Mouse (Mus musculus): ENCODE results near the gene Nsmce4a. TPM values are rescaled to one million over a fixed set of nuclear protein-coding genes. Genes with fewer than 3 reads are reported as not detected.

Gene Nsmce4a
- polyA plus RNA-seq, 1 experiment from 2014 or later = 161 TPM

DNA sequence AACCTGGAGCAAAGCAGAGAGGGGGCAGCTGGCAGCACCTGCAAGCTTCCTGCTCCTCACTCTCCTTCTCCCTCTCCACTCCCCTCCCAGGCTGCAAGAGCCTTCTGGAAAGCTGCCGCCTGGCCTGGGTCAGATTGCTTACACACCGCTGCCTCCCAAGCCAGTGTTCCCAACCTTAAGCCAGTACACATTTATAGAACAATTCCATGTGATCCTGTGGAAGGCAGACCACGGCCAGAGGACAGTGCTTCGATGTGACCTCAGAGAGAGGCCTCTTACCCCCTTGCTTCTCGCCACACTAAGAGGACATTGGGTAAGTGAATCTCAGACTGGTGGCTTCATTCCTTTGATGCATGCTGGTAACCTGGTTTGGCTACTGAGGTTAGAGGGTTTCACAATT is 20.1 kb downstream of the Nsmce4a start:
- Histone ChIP-seq H3K9me3 (no peaks in the 10 kb centered on the region), H3K4me1 (peaks cover 16% of the 10 kb centered on the region; the same call in 1 of the 2 replicates), H3K27ac (peak overlapping the region; percentile 40; the same call in 1 of the 2 replicates), H3K27me3 (no peaks in the 10 kb centered on the region), H3K36me3 (no peaks in the 10 kb centered on the region), H3K9ac (0 out of 2 replicates have a peak overlapping the region, but pooled peaks have one; percentile 3), H3K4me2 (no peak overlapping the region), H3K4me3 (no peak overlapping the region)
- ATAC-seq (ENCODE audit: insufficient number of reproducible peaks, insufficient read depth, low FRiP score, low TSS enrichment, low read depth) = no peak
- 53% methylated on average over 5 of the region's 5 CpGs for WGBS

DNA sequence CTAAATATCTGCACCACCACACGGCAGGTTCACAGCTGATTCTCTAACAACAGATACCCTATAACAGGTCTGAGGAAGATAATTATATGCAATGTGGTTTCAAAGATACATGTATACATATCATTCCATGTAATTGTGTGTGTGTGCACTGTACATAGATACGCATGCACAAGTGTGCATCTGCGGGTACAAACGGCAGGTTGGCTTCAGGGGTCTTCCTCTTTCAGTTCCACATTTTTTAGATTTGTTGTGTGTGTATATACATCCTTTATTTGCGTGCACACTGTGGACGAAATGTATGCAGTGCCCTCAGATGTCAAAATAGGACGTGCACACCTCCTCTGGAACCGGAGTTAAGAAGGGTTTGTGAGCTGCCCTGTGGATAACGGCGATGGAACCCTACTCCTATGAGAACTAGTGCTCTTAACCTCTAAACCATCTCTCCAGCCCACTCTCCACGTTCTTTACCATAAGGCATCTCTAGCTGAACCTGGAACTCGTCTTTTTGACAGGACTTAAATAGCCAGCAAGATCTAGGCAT is 25.2 kb downstream of the Nsmce4a start:
- Histone ChIP-seq H3K9ac (no peak overlapping the region), H3K27ac (no peak overlapping the region)

DNA sequence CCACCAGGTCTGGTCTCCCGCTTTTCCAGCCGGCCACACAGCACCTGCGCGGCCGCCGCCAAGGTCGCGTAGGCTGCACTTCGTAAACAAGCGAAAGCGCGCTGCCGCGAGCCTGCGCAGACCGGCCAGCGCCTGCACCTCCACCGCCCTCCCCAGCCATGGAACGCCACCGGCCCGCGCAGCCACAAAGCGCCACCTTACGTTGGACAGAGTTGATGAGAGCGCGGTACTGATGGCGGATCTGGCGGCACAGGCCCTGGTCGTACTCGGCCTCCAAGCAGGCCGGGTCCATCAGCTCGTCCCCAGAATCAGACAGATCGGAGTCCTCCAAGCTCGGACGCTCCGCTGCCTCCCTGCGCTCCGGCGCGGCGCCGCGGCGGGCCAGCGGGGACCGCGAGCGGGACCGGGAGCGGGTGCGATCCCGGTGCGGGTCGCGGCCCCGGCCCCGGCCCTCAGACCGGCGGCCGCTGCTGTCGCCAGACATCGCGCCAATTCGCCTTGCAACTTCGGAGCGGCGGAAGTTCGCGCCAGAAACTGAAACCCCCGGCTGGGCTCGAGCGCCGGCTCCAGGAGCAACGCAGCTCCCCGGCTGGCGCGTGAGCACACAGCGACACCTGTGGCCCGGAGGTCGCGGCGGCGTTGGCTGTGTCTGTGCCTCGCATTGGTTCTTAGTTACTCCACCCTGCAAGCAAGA is 26.0 kb downstream of the Nsmce4a start:
- Histone ChIP-seq H3K36me3 (peaks cover 36% of the 10 kb centered on the region), H3K4me2 (peak overlapping the region; percentile 84), H3K27ac (peak overlapping the region; percentile 99), H3K9ac (peak overlapping the region; percentile 95), H3K9me3 (no peaks in the 10 kb centered on the region), H3K4me3 (peak overlapping the region; percentile 92), H3K4me1 (peaks cover 19% of the 10 kb centered on the region), H3K27me3 (no peaks in the 10 kb centered on the region)
- under 1% methylated on average over 77 of the region's 84 CpGs for WGBS
- ATAC-seq (ENCODE audit: insufficient number of reproducible peaks, insufficient read depth, low FRiP score, low TSS enrichment, low read depth) = peak; percentile 86

More for the DNA sequence above, 25.2 kb downstream of the Nsmce4a start:
- WGBS = 85% methylated on average over 12 of the region's 12 CpGs
- ATAC-seq (ENCODE audit: insufficient number of reproducible peaks, insufficient read depth, low FRiP score, low TSS enrichment, low read depth) = no peak
- Histone ChIP-seq H3K4me3 (peak overlapping the region; percentile 92), H3K27me3 (no peaks in the 10 kb centered on the region), H3K4me1 (peaks cover 22% of the 10 kb centered on the region), H3K9me3 (no peaks in the 10 kb centered on the region), H3K4me2 (peak overlapping the region; percentile 84; the same call in 1 of the 2 replicates), H3K36me3 (peaks cover 28% of the 10 kb centered on the region)

DNA sequence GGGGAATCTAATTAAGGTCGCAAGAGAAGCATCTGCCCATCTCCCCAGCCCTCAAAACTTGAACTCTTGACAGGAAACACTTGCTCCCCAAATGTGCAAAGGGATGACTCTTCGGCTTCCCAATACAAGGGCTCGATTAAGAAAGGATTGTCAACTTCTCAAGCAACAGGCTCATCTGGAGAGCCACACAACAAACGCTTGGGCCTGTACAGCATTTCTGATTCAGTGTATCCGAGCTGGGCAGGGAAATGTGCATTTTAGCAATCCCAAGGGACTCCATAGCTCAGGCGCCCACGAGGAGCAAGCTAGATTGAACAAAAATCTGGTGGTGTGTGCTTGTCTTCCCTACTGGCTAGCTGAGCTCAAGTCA is 26.5 kb downstream of the Nsmce4a start:
- Histone ChIP-seq H3K9ac (peak overlapping the region; percentile 95), H3K27ac (peak overlapping the region; percentile 99), H3K4me2 (peak overlapping the region; percentile 84), H3K4me3 (peak overlapping the region; percentile 92), H3K36me3 (peaks cover 41% of the 10 kb centered on the region), H3K27me3 (no peaks in the 10 kb centered on the region), H3K4me1 (peaks cover 19% of the 10 kb centered on the region), H3K9me3 (no peaks in the 10 kb centered on the region)
- ATAC-seq (ENCODE audit: insufficient number of reproducible peaks, insufficient read depth, low FRiP score, low TSS enrichment, low read depth) = no peak
- WGBS = 5% methylated on average over 7 of the region's 7 CpGs

DNA sequence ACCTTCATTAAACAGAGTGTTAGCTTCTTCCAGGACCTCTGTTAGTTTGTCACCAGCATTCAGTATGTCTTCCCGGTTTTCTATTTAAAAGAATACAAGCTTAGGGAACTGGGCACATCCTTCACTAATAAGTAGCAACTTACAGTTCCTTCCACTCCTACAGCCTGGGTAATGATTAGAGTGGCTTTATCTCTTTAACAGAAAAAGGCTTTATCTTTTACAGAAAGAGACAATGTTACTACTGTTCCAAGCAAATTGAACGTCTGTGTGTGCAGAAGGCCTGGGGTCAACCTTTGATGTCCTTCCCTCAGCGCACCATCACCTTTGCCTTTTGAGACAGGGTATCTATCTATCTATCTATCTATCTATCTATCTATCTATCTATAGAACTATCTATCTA is 27.0 kb downstream of the Nsmce4a start:
- Histone ChIP-seq H3K9ac (peak overlapping the region; percentile 95), H3K4me2 (peak overlapping the region; percentile 84), H3K27me3 (no peaks in the 10 kb centered on the region), H3K4me1 (peaks cover 19% of the 10 kb centered on the region), H3K27ac (peak overlapping the region; percentile 99; the same call in 1 of the 2 replicates), H3K9me3 (no peaks in the 10 kb centered on the region), H3K4me3 (peak overlapping the region; percentile 92), H3K36me3 (peaks cover 45% of the 10 kb centered on the region)
- no peak for ATAC-seq (ENCODE audit: insufficient number of reproducible peaks, insufficient read depth, low FRiP score, low TSS enrichment, low read depth)
- 46% methylated on average over 3 of the region's 3 CpGs for WGBS

DNA sequence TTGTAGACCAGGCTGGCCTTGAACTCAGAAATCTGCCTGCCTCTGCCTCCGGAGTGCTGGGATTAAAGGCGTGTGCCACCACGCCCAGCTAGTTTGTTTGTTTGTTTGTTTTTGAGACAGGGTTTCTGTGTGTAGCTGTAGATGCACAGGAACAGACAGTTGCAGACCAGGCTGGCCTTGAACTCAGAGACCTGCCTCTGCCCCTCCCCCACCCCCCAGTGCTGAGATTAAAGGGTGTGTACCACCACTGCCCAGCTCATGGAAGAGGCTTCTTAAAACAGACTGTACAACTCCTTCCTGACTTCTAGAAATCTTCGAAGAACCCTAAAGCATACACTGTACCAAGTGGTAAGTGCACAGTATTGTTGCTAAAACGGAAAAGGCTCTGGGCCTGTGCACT is 27.5 kb downstream of the Nsmce4a start:
- peak overlapping the region; percentile 92 for H3K4me3 ChIP-seq
- WGBS = 94% methylated on average over 5 of the region's 5 CpGs

DNA sequence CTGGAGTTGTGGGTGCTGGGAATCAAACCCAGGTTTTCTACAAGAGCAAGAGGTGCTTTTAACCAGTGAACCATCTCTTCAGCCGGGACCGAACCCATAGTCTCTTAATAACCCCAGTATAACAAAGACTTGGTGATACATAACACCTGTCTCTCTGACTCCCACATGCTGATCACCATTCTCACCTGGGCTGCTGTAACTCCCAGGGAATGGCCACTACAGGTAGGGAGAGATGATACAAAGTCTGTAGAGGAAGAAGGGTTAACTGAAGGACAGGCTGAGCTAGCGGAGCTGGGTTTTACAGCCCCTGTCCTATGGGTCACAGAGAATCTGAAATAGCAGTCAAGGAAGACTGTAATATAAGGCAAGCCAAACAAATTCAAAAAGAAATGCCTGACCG is 29.7 kb downstream of the Nsmce4a start:
- peaks cover 19% of the 10 kb centered on the region for H3K4me1 ChIP-seq
- no peaks in the 10 kb centered on the region for H3K9me3 ChIP-seq
- H3K27ac ChIP-seq = no peak overlapping the region
- no peaks in the 10 kb centered on the region for H3K27me3 ChIP-seq
- 97% methylated on average over 4 of the region's 4 CpGs for WGBS
- H3K9ac ChIP-seq = no peak overlapping the region
- no peak for ATAC-seq (ENCODE audit: insufficient number of reproducible peaks, insufficient read depth, low FRiP score, low TSS enrichment, low read depth)
- no peak overlapping the region for H3K4me3 ChIP-seq
- no peak overlapping the region for H3K4me2 ChIP-seq
- peaks cover 69% of the 10 kb centered on the region for H3K36me3 ChIP-seq

More for the DNA sequence above, 27.5 kb downstream of the Nsmce4a start:
- Histone ChIP-seq H3K36me3 (peaks cover 49% of the 10 kb centered on the region), H3K4me1 (peaks cover 19% of the 10 kb centered on the region), H3K9ac (peak overlapping the region; percentile 95; the same call in 1 of the 2 replicates), H3K27me3 (no peaks in the 10 kb centered on the region), H3K27ac (no peak overlapping the region), H3K9me3 (no peaks in the 10 kb centered on the region), H3K4me2 (peak overlapping the region; percentile 84)
- ATAC-seq (ENCODE audit: insufficient number of reproducible peaks, insufficient read depth, low FRiP score, low TSS enrichment, low read depth) = no peak

DNA sequence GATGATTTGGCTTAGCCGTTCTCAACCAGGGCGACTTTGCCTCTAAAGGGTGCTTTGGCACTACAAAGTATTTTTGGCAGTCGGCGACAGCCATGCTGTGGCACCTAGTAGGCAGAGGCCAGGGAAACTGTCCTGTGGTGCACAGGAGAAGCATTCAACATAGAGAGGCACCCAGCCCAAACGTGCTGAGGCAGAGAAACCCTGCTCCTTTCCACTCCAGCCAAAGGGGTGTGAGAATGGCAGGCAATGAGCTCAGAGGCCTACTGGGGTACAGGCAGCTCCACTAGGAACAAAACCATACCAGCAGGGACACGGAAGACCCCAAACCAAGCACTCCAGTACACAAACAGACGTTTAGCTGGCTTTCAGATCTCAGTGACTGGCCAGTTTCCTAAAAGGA is 32.7 kb downstream of the Nsmce4a start:
- peaks cover 92% of the 10 kb centered on the region for H3K36me3 ChIP-seq
- no peak overlapping the region for H3K4me3 ChIP-seq

DNA sequence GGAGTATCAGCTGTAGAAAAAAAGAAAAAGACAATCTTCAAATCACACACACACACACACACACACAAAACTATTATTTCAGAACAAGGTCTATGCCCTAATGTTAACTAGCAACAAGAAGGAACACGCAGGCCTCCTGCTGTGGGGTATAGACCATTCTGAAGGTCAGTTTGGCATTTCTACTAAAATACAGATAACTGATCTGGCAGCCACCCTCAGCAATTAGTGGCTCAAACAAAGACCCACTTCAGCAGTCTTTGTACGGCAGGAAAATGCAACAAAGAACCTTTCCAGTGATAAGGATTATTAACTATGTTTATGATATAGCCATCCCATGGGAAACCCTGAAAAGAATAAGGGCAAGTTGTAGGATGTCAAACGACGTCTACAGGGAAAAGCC is 35.9 kb downstream of the Nsmce4a start:
- Histone ChIP-seq H3K9ac (no peak overlapping the region), H3K27ac (no peak overlapping the region), H3K4me2 (no peak overlapping the region), H3K9me3 (no peaks in the 10 kb centered on the region), H3K27me3 (no peaks in the 10 kb centered on the region), H3K36me3 (peaks cover 84% of the 10 kb centered on the region), H3K4me3 (no peak overlapping the region), H3K4me1 (no peaks in the 10 kb centered on the region)
- no peak for ATAC-seq (ENCODE audit: insufficient number of reproducible peaks, insufficient read depth, low FRiP score, low TSS enrichment, low read depth)
- WGBS = 90% methylated on average over 4 of the region's 4 CpGs

More for the DNA sequence above, 32.7 kb downstream of the Nsmce4a start:
- peaks cover 4% of the 10 kb centered on the region; the same call in 1 of the 2 replicates for H3K4me1 ChIP-seq
- H3K9me3 ChIP-seq = no peaks in the 10 kb centered on the region
- no peak overlapping the region for H3K4me2 ChIP-seq
- H3K9ac ChIP-seq = no peak overlapping the region
- no peaks in the 10 kb centered on the region for H3K27me3 ChIP-seq
- no peak overlapping the region for H3K27ac ChIP-seq
- 90% methylated on average over 7 of the region's 7 CpGs for WGBS
- no peak for ATAC-seq (ENCODE audit: insufficient number of reproducible peaks, insufficient read depth, low FRiP score, low TSS enrichment, low read depth)

DNA sequence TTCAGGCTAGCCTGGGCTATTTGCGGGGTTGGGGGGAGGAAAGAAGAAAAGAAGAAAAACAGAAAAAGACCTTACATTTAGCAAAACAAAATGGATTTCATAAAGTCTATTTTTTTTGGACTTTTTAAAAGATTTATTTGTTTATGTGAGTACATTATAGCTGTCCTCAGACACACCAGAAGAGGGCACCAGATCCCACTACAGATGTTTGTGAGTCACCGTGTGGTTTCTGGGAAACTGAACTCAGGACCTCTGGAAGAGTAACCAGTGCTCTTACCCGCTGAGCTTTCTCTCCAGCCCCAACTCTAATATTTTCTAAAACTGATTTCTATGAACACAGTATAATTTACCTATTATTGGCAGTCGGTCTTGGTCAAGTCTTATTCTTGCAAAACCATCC is 37.7 kb downstream of the Nsmce4a start:
- H3K4me1 ChIP-seq = no peaks in the 10 kb centered on the region
- peaks cover 77% of the 10 kb centered on the region for H3K36me3 ChIP-seq
- ATAC-seq (ENCODE audit: insufficient number of reproducible peaks, insufficient read depth, low FRiP score, low TSS enrichment, low read depth) = no peak
- no peak overlapping the region for H3K4me2 ChIP-seq
- H3K9me3 ChIP-seq = no peaks in the 10 kb centered on the region
- 86% methylated on average over 4 of the region's 4 CpGs for WGBS
- no peak overlapping the region for H3K4me3 ChIP-seq
- no peaks in the 10 kb centered on the region for H3K27me3 ChIP-seq
- no peak overlapping the region for H3K9ac ChIP-seq
- no peak overlapping the region for H3K27ac ChIP-seq

DNA sequence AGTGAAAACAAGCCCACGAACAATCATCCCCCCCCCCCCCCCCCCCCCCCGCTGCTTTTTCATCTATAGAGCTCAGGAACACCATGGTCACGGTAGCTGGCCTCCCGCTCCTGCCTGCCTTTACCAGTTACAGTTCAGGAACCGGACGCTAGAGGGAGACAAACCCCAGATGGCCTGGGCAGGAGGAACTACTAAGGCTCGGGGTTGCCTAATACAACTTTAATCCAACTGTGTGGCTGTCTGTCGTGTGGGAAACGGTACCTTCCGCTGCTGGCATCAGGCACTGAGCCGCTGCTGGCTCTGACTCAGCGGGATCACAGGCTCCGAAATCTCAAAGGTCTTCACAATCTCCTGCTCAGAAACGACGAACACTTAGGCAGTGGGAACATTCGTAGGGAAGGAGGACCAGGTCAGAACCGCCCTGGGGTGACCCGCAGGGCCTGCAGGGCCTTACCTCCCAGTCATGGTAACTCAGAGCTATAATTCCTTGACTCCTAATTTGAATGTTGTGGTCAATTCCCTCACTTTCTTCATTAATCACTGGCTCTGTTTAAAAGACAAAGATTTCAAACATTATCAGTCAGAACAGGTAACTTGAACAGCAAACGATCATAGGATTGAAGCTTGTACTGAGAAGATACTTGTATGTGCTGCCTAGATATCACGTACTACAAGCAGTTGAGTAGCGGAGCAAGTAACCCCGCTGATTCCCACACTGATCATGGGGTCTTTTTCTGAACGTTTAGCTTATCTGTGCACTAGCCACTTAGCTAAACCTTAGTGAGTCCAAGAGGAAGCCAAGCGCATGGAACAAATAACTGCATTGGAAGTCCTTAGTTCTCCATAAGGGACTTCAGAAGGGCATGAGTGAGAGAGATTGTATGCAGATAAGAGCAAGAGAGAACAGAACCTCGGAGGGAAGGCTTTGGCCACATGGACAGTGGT is 39.3 kb downstream of the Nsmce4a start:
- no peak for ATAC-seq (ENCODE audit: insufficient number of reproducible peaks, insufficient read depth, low FRiP score, low TSS enrichment, low read depth)
- H3K4me3 ChIP-seq = no peak overlapping the region
- H3K4me2 ChIP-seq = no peak overlapping the region
- no peaks in the 10 kb centered on the region for H3K27me3 ChIP-seq
- H3K36me3 ChIP-seq = peaks cover 69% of the 10 kb centered on the region
- H3K27ac ChIP-seq = peak overlapping the region; percentile 17; the same call in 1 of the 2 replicates
- 48% methylated on average over 25 of the region's 25 CpGs for WGBS
- H3K4me1 ChIP-seq = no peaks in the 10 kb centered on the region
- H3K9me3 ChIP-seq = no peaks in the 10 kb centered on the region
- no peak overlapping the region for H3K9ac ChIP-seq
